Mouse (Mus musculus) ES-Bruce4 (cell line): ENCODE data around the gene Mto1.

Experiments
- CTCF ChIP-seq: IDR thresholded peaks from one replicate; pipeline ENCODE4 v1.8.1; 2011; ENCODE audit warnings: low read depth, low read length
- POLR2A ChIP-seq: IDR thresholded peaks from one replicate; pipeline ENCODE4 v1.8.1; 2011; ENCODE audit warnings: low read length; ENCODE audit not compliant: insufficient read depth

- no peak for TF ChIP-seq POLR2A
- no peak for TF ChIP-seq CTCF
Measured at GRCm38 (mm10) chr9:78442579-78443392, 5.2 kb upstream of the Mto1 start, which contains the start of gene Cgas.
